Mouse (Mus musculus) G1E-ER4 (cell line): ENCODE data around the gene Foxi3. TPM values are rescaled to one million over a fixed set of nuclear protein-coding genes. Genes with fewer than 3 reads are reported as not detected.

Source experiments
- GATA1 ChIP-seq: IDR thresholded peaks from one replicate; pipeline ENCODE4 v1.8.0; 2012; ENCODE audit warnings: low read length, inconsistent platforms
- polyA plus RNA-seq: library from polyadenylated mRNA; stranded (reverse); fragments of >175 nt; gene quantifications from 2 replicates; pipeline ENCODE4 v1.2.3, GENCODE M21; 2012

The Foxi3 gene
- polyA plus RNA-seq, 1 experiment, result not detected

DNA sequence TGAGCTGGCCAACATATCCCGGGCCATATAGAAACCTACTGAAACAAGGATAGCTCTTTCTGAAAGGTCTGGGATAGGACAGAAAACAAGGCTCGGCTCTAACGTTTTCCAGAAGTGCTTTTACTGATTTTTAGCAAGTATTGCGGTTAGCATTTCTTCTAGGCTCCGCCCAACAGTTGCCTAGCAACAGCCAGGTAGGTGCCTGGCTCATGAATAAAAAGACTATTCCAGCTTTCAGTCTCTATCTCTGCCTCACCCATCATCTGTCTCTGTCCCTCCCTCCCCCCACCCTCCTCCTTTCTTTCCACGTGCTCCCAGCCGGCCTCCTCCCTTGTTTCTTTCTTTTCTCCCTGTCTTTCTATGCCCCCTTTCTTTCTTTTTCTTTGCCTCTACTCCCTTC lies 9.4 kb downstream of the Foxi3 start:
- TF ChIP-seq GATA1, result no peak

DNA sequence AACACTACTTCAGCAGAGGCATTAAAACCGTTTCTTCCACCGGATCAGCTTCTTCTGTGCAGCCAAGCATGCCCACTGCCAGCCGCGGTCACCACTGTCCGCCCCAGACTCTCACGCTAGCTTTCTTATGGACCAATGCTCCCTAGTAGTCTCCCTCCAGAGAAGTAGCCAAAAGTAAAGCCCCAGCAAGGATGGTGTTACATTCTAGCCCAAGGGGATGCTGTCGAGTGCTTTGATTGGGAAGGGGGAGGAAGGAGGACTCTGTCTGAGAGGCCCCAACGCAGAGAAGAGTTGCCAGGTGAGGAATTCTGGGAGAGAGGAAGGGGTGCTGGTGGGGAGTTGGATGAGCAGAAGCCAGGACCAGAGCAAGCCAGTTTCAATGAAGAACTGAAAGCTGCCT lies 11.1 kb downstream of the Foxi3 start:
- TF ChIP-seq GATA1, result no peak

DNA sequence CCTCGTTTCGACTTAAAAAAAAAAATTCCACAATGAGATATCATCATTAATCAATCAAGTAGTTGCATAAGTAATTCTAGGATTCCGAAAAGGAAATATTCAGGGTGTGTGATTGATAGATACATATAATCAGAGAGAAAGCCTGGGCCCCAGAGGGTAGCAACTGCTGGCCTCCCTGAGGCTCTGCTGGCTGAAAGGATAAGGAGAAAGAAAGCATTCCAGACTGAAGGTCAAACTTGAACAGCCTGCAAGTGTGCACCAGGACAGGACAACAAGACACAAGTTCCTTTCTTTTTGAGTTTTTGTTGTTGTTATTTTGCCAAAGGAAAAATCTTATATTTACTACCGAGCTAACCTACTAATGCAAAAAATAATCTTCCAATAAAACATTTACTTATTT lies 12.0 kb downstream of the Foxi3 start:
- no peak for TF ChIP-seq GATA1

DNA sequence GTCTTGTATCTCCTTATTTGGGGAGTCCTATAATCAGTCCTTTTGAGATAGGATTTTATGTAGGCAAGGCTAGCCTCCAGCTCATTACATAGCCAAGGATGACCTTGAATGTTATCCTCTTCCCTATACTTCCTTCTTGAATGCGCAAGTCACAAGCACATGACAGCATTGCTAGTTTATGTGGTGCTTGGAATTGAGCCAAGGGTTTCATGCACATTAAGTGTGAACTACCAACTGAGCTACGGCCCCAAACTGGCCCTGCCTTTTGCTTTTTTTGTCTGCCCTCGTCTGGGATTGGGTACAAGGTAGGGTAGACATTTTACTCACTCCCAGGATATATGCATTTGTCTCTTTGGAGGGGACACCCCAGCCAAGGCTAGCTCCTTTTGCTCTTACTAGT lies 16.7 kb downstream of the Foxi3 start:
- no peak for TF ChIP-seq GATA1

DNA sequence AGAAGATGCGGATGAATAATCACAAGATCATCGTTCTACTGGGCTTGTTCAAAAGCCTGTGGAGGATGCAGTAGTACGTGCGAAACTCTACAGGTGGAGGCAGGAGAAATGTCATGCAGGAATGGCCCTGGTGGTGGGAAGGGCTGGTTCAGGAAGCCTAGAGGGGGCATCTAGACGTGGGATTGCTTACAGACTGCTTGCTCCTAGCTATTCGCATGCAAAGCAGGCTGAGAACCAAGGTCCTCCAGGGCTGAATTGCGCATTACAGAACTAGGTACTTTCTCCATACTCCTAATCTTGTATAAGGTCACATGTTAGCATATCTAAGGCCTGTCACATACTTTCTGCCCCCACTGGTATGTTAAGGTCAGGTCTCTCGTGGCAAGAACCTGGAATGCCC lies 24.7 kb downstream of the Foxi3 start:
- TF ChIP-seq GATA1, result no peak

DNA sequence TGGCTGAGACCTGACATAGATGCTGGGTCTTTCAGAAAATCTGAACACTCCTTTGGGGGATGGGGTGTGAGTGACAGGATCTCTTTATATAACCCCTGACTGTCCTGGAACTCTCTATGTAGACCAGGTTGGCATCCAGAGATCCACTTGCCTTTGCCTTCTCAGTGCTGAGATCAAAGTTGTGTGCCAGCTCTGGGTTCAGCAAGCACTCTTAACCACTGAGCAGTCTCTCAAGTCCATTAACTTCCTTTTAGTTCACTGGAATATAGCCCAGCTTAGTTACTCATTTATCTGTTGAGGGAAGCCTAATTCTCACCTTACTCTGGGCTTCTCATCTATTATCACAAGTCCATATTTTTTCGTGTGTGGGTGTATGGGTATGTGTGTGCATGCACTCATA lies 26.1 kb downstream of the Foxi3 start:
- TF ChIP-seq GATA1, result no peak

DNA sequence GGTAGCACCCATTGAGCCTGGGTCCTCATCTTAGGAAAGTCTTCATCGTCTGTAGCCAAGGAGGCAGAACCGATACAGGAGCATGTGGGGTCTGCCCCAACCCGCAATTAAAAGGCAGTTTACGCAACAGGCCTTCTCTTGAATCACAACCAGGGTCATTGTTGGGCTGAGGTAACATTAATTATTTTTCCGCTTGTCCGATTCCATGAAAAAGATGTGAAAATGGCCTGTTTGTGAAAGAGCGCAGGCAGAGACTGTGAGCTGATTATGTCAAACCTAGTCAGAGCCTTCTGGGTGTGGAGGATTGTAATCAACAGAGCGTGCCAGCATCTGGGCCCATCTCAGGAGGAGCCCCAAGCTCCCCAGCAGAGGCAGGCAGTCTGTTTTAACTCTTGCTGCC lies 30.4 kb downstream of the Foxi3 start:
- TF ChIP-seq GATA1, result no peak

DNA sequence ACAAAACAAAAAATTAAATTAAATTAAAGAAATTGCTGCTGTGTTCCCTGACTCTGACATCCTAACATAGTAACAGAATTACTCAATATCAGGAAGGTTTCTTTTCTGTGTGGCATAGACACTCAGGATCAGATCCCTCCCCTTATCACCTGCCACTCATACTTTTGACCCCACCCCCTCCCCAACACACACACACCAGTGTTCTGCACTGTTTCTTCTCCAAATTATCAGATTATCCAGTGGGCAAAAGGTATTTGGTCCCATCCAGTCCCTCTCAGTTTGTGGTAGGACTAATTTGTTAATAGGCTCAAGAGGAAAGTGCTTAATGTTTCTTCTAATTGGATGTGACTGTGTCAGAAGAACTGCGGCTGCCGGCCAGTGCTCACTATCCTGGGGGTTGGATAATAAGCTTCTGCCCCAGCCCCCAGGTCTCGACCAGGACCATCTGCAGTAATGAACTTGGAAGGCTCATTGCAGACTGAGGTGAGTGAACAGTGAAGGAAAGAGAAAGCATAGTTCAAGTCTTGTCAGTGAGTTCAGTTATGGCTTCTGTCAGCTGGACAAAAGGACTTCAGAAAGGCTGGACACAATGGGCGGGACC lies 39.9 kb downstream of the Foxi3 start:
- no peak for TF ChIP-seq GATA1

DNA sequence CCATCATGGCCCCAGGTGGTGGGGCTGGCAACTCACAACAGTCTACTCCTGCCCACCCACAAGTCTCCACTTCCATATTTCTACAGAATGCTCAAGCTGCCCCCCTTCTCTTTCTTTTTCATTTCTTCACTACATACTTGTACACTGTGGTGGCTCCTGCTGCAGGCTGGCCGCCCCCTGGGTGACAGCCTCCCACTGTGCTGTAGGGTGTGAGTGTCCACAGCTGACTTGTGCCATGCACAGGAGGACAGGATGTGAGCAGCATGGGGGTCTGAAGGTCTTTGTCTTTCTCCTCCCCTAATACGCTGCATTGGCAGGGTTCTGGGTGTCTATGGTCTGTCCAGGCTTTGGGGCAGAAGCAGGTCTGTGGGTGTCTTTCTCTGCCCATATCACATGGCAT lies 46.3 kb downstream of the Foxi3 start:
- TF ChIP-seq GATA1, result no peak

DNA sequence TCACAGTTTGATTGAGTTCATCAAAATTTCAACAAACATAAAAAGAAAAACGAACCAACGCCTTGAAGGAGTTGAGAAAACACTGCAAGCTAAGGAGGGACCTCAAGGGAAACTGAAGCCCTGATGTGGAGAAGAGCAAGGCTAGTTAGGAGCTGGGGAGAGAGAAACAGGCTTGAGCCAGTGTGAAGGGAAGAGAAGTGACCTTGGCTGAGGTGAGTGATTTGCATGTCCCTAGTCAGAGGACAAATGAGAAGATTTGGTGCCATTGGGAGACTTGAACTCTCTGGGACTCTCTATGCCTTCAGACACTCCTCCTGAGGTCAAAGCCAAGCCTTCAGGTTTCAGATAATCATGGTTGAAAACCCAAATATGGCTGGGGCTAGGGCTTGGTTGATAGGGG lies 47.8 kb downstream of the Foxi3 start:
- TF ChIP-seq GATA1, result no peak

Other genes starting within 250 kb of the Foxi3 start
- 27.8 and 37.0 TPM in 2 replicates for gene Rpia, start 164.3 kb upstream of the Foxi3 start, polyA plus RNA-seq
- 1.6 and 3.4 TPM in 2 replicates for gene Eif2ak3, start 112.0 kb upstream of the Foxi3 start, polyA plus RNA-seq
- gene Tex37, start 37.6 kb upstream of the Foxi3 start, polyA plus RNA-seq, result not detected in 2 replicates
- not detected in 2 replicates for gene Thnsl2, start 187.9 kb downstream of the Foxi3 start, polyA plus RNA-seq
- not detected in 2 replicates for gene Fabp1, start 243.3 kb downstream of the Foxi3 start, polyA plus RNA-seq